ENCODE assay signal across 18 mouse cellular contexts in the genomic region with DNA sequence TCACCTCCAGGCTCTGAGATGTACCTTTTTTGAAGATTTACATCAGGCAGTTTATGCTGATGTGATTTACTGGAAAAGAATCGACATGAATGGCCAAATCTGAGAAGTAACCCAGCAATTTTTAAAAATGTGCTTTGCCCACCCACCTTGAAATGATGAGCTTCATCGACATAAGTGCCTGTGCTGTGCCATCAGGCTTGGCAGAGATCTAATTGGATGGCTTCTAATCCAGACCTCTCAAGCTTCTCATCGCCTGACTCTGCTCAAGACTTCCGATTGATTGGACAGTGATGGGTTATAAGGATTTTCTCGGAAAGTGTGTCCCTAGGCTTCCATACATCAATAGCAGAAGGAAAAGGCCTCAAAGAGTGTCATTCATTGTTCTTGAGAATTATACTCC.
DNase-seq lines count a peak whose midpoint lies in the region; TF ChIP-seq lines count a peak whose summit lies in the region.
"Had no signal": no experiment of that assay in that cellular context is flagged by ENCODE, and none has a peak within 500 bp of the region (broad histone marks: within the 10 kb centered on the region; RNA-seq: fewer than 3 reads in every experiment).

No protein-coding gene starts in this region.

- DNase-seq in cerebellum, postnatal 10 days = peak; percentile 39 to 57
- DNase-seq in cerebellum, adult 11 months = no peak
- DNase-seq in left cerebral cortex, postnatal 4 days = peak; percentile 39
- no peak for DNase-seq in left cerebral cortex, adult 2 months (ENCODE audit: extremely low spot score in 1 of 2, low spot score in 2 of 2)
- peak; percentile 10 for DNase-seq in retina, postnatal 1 day
- no peak for DNase-seq in retina, embryonic 14.5 days (ENCODE audit: low spot score)
- DNase-seq: adrenal gland, adult 8-10 months; adrenal gland, postnatal 14 days; adrenal gland, postnatal 36 days; B cell, adult 2 months; cerebellum, adult 18-20 months; cerebellum, adult 8-10 months; cerebellum, adult 9-11 months; forebrain, postnatal 0 days had no signal

- H3K4me3 ChIP-seq in left cerebral cortex, adult 2 months = no peak overlapping the region
- H3K4me3 ChIP-seq: embryonic facial prominence, embryonic 10.5 days; embryonic facial prominence, embryonic 12.5 days; forebrain, embryonic 13.5 days; forebrain, embryonic 15.5 days had no signal

- intact Hi-C loops in left cerebral cortex, postnatal 4 days (cut with DNase I) = no loop called here
- intact Hi-C loops in left cerebral cortex, adult 2 months (cut with DNase I) = no loop called here

- H3K27ac ChIP-seq in left cerebral cortex, adult 2 months = no peak overlapping the region
- H3K27ac ChIP-seq: embryonic facial prominence, embryonic 10.5 days; embryonic facial prominence, embryonic 12.5 days; forebrain, embryonic 13.5 days; forebrain, embryonic 15.5 days had no signal

- TF ChIP-seq CTCF in left cerebral cortex, adult 2 months (IDR thresholded peaks at IDR 0.05) = no peak

Comparison
In these comparisons a context has a peak if more than half of its experiments do, and no peak if none do; other contexts are left out.
1. DNase-seq: peak in cerebellum, postnatal 10 days (2 of 2), left cerebral cortex, postnatal 4 days (single experiment) and retina, postnatal 1 day (single experiment); none in cerebellum, adult 11 months (single experiment), left cerebral cortex, adult 2 months (0 of 2) and retina, embryonic 14.5 days (single experiment).